Mouse (Mus musculus): ENCODE measurements around the gene Kif2c.
A peak's percentile ranks its signal among the peaks of the same experiment; 100 is the strongest.

GRCm38 (mm10) chr4:117120445-117121414 lies 61.7 kb downstream of the Kif2c start:
- no peak for TF ChIP-seq CTCF (IDR thresholded peaks at IDR 0.05; ENCODE audit: low read depth, low read length)
- no peak for TF ChIP-seq GATA2 (IDR thresholded peaks at IDR 0.05; ENCODE audit: borderline replicate concordance, low read depth, low read length)
- peak; percentile 14 for TF ChIP-seq POLR2AphosphoS5 (IDR thresholded peaks at IDR 0.05; ENCODE audit: insufficient replicate concordance, low read depth, low read length)

Data from G1E (cell line).